Mouse (Mus musculus) bone marrow, adult 2 months (tissue): Measurements from ENCODE around the gene Pan3.

Experiments
- CTCF ChIP-seq: fragments of 200-500 bp; IDR thresholded peaks from 2 replicates; pipeline ENCODE4 v1.5.1; 2011; ENCODE audit warnings: low read length, control low read depth; ENCODE audit not compliant: control insufficient read depth, insufficient read depth
- POLR2A ChIP-seq: fragments of 200-500 bp; IDR thresholded peaks from 2 replicates; pipeline ENCODE4 v1.6.1; 2011; ENCODE audit warnings: low read depth, mild to moderate bottlenecking, control low read depth, low read length, borderline replicate concordance; ENCODE audit not compliant: control insufficient read depth

DNA sequence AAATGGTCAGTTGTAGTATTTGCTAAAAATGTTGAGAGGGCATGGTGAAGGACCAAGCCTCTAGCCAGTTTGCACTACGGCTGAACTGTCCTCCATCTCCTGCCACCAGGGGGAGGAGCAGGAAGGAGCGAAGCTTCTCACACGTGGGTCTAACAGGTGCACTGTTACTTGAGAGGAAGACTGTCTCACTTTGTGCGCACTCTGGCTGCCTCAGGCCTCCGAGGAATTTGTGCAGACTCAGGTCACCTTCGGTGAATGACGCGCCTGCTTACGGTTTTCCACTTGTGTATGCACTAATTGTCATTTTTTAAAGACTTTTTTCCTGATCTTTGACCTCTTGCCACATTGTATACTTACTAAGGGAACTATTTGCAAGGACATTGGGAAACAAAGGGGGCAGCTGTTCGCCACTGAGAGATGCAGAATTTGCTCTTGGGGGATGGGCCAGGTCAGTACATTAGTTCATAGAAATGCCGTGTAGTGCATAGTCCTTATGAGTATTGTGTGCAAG, 115.8 kb downstream of the Pan3 start:
- TF ChIP-seq CTCF (peak; percentile 55), POLR2A (no peak)
